Mouse (Mus musculus): ENCODE data around the gene Gm10217.

Gm10217 gene

DNA sequence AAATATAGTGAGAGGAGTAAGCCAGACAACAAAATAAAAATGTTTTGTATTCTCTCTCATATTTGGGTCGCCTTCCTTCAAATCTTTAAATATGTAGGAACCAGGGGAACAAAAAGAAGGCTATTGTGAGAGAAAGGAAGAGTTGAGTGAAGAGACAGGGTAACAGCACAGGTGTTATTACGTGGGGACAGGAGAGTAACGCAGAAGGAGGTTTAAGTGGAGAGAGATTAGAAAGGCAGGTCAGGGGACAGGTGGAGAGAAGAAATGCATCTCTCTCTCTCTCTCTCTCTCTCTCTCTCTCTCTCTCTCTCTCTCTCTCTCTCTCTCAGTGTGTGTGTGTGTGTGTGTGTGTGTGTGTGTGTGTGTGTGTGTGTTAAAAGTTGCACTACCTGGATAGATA, at the start of gene Gm10217:
Gene Gm10217 (plus strand): TSS at position 301 of the 400 bp plus-strand sequence.
- DNase-seq (ENCODE audit: low spot score in 2 of 2) = no peak

DNA sequence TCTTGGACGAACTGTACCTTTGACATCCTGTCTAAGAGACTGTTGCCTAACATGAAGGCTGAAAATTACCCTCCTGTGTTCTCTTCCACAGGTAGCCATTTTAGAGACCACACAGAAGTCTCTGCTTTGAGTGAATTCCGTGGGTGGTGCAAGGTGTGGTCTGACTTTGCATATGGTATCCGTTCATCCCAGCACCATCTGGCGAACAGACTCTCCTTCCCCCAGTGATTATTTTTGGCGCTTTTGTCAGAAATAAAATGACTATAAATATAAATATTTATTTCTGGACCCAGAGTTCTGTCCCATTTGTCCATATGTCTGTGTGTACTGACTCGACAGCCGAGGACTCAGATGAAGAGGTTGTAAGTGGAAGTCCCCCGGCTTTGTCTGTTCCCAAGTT, 39.3 kb upstream of the Gm10217 start:
- DNase-seq (ENCODE audit: low spot score in 2 of 2) = peak; percentile 20 to 29

GRCm38 (mm10) chr8:9840257-9840656, 23.8 kb upstream of the Gm10217 start:
- no peak for DNase-seq (ENCODE audit: low spot score in 2 of 2)

DNA sequence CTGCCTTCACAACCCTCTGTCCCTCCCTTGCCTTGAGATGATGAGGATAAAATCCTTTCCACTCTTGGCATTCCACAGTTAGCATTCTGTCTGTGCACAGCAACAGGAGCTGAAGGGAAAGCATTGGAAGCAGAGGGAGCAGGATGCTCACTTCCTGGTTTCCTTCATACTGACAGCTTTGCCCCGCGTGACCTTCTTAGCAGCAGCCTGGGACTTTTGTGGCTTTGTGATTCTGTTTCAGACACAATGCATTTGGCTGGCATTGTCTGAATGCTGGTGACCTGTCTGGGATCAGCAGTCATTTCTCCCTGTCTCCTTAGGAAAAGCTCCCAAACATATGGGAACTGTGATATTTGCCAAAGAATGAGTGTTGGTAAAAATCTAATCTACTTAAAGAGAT, 4.8 kb upstream of the Gm10217 start:
- no peak for DNase-seq (ENCODE audit: low spot score in 2 of 2)

DNA sequence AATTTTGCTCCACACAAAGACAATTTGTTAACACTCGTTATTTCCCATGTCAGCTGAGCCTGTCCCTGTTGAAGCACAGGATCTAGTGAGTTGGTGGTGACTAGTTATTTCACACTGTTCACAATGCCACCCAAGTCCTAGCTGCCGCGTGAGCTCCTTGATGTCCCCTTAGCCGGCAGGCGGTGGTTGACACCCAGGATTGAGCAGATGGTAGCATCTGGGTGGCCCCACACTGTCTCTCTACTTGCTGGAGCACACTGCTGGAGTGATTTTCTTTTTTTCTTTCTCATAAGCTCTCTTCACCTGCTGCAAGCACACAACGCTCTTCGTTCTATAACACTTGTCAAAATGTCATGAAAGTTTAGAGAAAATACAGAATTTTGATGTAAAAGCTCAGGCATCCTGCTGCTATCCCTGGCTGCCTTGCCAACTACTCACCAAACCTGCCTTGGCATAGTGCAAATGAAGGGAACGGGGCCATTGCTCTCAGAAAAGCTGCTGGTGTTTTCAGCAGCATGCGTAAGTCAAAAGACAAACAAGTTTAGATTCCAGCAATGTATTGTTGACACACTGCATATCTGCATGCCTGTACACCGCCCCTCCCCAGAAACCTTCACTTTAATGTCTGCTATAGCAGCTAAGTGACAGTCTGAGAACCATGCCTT, 3.4 kb upstream of the Gm10217 start:
- DNase-seq (ENCODE audit: low spot score in 2 of 2) = no peak

DNA sequence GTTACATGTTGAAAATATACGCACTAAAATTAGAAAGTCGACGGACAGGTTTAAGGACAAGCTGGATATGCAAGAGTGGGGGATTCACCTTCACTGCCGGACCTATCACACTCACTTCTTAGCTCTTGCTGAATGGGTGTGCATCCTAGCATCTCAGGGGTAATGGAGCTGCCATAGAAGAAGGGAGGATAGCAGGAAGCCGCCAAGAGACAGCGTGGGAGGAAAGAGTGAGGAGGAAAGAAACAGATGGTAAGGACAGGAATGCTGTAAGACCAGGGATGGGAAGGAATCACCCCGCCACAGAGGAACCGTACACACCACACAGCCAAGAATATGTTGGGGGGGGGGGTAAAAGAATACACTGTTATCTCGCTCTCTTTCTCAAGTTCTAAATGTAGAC, 1.1 kb downstream of the Gm10217 start:
- peak; percentile 34 to 48 for DNase-seq (ENCODE audit: low spot score in 2 of 2)

- DNase-seq (ENCODE audit: low spot score in 2 of 2) = no peak
Measured at GRCm38 (mm10) chr8:9868094-9868493, 4.0 kb downstream of the Gm10217 start.

DNA sequence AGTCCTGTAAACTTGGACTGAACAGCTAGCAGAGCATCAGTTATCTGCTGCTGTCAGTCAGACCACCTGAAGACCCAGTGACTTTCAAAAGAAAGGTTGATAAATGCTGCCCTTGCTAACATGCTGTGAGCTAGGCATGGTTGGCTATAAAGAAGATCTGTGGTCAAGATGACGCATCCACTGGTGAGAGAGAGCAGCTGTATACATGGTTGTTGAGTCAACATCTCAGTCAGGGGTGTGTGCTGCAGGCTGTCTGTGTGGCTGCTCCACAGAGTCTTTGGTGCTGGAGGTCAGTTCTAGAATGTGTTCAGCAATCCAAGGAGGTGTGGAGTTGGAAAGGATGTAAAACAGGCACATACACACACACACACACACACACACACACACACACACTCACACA, 12.2 kb downstream of the Gm10217 start:
- DNase-seq (ENCODE audit: low spot score in 2 of 2) = no peak

DNA sequence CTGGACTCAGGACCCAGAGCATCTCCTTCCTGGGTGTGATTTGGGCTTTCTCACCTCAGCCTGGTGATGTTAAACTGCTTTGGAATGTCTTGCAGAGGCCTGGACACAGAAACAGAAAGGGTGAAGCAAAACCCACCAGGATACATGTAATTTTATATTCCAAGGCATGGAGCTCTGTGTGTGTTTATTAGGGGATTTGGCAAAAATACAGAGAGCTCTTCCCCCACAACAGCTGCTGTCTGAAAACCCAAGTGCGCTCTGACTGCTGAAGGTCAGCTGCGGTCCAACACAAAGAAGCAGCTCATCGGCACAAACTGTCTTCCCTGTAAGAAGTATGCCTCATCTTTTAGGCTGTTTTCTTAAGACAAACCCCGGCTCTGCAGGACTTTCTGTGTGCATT, 15.9 kb downstream of the Gm10217 start:
- peak in 1 of 2 experiments; percentile 4 for DNase-seq (ENCODE audit: low spot score in 2 of 2)

DNA sequence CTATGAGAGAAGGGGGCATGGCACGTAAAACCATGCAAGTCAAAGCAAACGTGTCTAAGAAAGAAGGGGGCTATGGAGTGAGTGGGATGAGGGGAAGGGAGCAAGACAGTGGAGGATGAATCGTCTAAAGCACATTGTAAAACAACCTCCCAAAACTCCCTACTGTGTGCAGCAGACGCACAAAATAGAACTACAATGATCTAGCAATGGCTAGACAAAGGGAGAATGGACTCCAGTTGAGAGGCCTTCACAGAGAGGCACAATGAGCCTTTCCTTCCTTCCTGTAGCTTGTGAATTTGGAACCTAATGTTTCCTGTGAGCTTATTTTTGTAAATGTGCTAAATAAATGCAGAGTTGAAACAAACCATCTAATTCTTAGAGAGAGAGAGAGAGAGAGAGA, 22.7 kb downstream of the Gm10217 start:
- no peak for DNase-seq (ENCODE audit: low spot score in 2 of 2)

DNA sequence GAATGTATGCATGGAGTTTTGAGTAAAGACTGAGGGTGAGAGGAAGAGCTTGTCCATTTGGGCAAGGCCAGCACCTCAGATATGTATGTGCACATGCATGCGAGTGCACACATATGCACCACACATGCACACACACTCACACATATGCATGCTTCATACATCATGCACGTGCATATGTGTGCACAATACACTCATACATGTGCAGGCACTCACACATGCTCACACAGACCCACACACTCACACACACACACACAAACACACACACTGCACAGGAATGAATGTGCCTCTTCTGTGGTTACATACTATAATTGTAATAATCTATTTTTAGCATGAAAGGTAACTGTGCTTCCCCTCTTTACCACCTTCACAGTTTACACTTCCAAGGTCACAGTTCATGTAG, 35.1 kb downstream of the Gm10217 start:
- no peak for DNase-seq (ENCODE audit: low spot score in 2 of 2)

GRCm38 (mm10) chr8:9899673-9900072, 35.6 kb downstream of the Gm10217 start:
- no peak for DNase-seq (ENCODE audit: low spot score in 2 of 2)
